Mouse (Mus musculus) CD4-positive helper T cell, adult 2 months (primary cell): ENCODE data around the gene Gapvd1.

Experiments used
- DNase-seq: peaks from one replicate; pipeline ENCODE4 v3.0.0-alpha.2; 2012; ENCODE audit warnings: low read depth, missing footprints, low spot score

The Gapvd1 gene

DNA sequence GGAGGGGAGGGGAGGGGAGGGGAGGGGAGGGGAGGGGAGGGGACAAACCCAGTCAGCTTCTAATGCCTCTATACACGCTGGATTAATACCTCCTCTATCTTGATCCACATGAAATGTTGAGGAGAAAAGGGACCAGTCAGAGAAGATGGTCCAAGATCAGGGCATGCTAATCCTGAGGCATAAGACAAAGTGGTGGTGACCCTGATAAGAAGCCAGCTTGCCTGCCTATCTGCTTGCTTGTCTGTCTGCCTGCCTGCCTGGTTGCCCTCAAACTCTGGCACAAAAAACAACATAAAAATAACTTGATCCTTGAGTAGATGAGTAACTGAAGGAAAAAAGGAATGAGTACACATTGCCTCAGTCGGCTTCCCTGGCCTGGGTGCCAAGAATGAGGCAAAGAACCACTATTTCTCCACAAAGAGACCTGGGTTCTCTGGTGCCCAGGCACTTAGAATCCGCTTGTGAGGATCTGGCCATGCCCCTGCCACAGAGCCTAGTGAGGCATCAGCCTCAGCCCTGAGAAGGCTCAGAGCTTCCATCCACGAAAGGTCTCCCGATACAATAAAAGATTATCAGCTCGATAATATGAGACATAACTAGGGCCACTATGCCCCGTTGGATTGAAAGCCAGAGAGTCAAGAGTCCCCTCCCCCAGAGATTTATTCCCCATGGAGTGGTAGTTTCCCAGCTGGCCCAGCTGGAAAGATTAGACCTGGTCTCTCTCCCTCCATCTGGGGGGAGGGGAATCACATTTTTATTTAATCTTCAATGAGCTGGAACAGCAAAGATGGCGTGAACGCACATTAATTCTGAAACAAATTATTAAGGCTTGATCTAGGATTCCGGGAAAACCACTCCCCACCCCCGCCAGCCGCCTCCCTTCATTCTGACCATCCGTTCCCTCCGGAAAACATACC, 119.5 kb downstream of the Gapvd1 start:
- no peak for DNase-seq

DNA sequence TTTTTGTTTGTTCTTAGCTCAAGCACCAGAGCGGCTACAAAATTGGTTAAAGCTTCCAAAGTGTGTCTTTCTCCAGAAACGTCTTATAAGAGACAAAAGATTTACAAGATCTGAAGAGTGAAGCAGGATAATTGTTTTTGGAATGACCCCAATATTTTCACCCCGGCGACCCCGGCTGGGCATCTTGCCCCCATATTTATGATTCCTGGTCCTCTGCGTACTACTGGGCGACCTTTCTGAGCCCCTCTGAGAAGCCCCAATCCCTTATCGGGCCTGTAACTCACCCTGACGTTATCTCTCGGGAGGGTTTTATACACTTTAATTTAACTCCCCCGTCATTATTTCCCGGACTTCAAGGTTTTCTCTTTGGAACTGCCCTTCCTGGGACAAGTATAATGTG, 123.0 kb downstream of the Gapvd1 start:
- DNase-seq, result no peak

DNA sequence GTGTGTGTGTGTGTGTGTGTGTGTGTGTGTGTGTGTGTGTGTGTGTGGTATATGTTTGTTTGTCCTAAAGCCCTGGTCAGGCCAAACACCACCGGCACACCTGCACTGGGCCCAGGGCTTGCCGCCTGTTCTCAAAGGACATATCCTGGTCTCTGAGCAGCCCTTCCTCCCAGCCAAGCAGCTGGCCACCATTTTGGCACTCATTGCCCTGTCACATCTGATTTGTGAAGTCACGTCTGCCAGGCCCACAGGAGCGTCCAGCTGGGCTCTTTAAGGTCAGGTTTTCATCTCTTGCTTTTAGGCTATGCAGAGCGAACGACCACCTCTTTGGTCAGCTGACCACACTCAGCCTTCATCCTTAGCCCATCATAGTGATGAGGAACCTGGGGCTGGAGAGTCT, 124.6 kb downstream of the Gapvd1 start:
- no peak for DNase-seq

DNA sequence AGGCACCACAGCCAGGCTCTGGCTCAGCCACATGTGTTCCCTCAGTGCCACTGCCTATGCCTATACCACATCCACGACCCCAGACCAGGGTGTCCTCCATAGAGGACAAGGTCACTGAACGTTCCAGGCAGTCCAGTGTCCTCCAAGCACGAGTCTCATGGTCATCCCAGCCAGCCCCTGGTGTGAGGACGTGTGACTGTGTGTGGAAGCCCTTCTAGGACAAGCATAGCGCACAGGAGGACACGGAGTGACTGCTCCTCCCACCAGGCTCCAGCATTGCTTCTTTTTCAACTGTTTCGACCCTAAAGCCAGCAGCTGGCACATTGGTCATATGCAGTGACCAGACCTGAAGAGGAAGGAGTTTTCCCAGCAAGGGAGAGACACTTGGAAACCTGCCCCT, 125.3 kb downstream of the Gapvd1 start:
- DNase-seq, result no peak

DNA sequence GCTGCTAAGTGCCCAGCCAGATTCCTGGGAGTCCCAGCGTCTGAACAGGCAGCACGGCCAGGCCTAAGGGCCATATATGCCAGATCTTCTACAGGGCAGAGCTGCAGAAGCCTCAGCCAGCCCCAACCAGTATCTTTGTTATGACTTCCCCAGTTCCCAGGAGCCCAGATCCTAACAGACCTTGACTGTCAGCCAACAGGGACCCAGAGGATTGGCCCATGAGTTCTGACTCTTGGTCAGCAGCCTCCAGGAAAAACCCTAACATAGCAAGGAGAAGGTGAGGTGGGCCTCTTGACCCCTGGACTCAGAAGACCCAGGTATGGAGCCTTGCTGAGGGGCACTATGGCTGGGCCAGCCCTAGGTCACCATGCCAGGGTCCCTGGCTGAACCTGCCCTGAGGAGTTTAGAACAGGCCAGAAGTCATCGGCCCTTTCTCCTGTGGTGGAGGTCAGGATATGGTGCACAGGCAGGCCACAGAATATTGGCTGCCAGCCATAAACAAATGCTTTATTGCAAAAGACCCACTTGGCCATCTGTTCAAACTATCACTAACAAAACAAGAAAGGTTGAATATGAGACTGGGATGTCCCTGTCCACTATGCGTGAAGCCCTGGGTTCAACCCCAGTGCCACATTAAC, 126.0 kb downstream of the Gapvd1 start:
- DNase-seq, result no peak

DNA sequence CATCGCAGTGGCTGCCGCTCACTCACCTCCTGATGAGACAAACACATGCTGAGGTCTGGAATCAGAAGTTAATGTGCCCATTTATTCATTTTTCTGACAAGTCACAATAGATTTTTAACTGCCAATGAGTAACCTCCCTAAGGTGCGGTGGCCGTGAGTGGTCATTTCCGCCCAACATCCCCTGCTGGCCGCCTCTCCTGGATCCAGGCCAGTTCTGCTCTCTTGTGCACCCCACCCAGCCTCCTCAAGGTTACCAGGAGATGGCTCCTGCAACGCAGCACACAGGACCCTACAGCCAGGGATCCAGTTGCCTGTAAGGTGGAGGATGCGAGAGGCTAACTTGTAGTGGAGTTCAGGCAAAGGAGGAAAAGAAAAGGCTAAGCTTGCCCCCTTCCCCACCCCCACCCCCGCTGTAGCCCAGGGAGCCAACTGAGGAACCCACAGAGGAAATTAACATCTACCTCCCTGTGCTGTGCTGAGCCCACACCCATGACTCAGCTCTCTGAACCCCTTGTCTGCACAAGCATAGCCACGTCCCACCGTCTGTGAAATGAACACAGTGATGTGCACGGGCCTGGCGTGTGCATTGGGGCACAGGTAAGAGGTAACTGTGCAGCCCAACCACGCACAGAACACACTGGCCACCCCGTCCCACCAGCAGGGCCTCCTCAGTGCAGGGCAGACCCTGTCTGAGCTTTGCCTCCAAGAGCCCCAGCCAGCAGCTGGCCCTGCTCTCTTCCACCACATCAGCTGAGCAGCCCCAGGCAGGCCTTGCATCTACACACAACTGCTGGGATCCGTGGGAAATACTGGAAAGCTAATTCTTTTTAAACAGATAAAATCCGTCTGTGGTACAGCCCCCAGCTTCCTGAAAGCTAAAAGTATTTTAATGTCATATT, 127.5 kb downstream of the Gapvd1 start:
- DNase-seq, result no peak
